Mouse (Mus musculus) cerebellum, adult 2 months (tissue): ENCODE data around the gene Zbtb21.

Experiments used
- CTCF ChIP-seq: fragments of 200-500 bp; IDR thresholded peaks from 2 replicates; pipeline ENCODE4 v1.5.1; 2011; ENCODE audit warnings: low read depth, mild to moderate bottlenecking, control low read depth, low read length, moderate library complexity, borderline replicate concordance; ENCODE audit not compliant: insufficient read depth
- POLR2A ChIP-seq: fragments of 200-500 bp; IDR thresholded peaks from 2 replicates; pipeline ENCODE4 v1.6.1; 2011; ENCODE audit warnings: low read length, control low read depth, borderline replicate concordance; ENCODE audit not compliant: insufficient read depth

- TF ChIP-seq POLR2A: no peak
- TF ChIP-seq CTCF: no peak
Measured at GRCm38 (mm10) chr16:97904035-97904434, 58.4 kb downstream of the Zbtb21 start.
